Mouse (Mus musculus) hindbrain, embryonic 13.5 days (tissue): Measurements from ENCODE around the gene Acp6. TPM values are rescaled to one million over a fixed set of nuclear protein-coding genes. Genes with fewer than 3 reads are reported as not detected.
"Not testable (repeated sequence)": the region's sequence is repeated elsewhere in the genome, so short reads cannot be mapped to it uniquely, and the experiment has no call there.

ENCODE experiments used
- ATAC-seq: fragments of 200-750 bp; cut with Nextera tagmentation; 2 replicates; pipeline ENCODE4 v1.8.0; 2017; ENCODE audit warnings: moderate TSS enrichment; ENCODE audit not compliant: low FRiP score
- H3K27ac ChIP-seq: fragments of 300-500 bp; sonication (generic); 2 replicates; pipeline ENCODE4 v1.5.1; 2015; ENCODE audit warnings: inconsistent platforms, mild to moderate bottlenecking, moderate library complexity
- H3K27me3 ChIP-seq: fragments of 300-500 bp; sonication (generic); 2 replicates; pipeline ENCODE4 v1.6.1; 2015; ENCODE audit warnings: mild to moderate bottlenecking, inconsistent platforms
- H3K36me3 ChIP-seq: fragments of 300-500 bp; sonication (generic); 2 replicates; pipeline ENCODE4 v1.6.1; 2015; ENCODE audit warnings: mild to moderate bottlenecking, inconsistent platforms
- H3K4me1 ChIP-seq: fragments of 300-500 bp; sonication (generic); replicated peaks from 2 replicates; pipeline ENCODE4 v1.6.1; 2015; ENCODE audit warnings: inconsistent platforms
- H3K4me2 ChIP-seq: fragments of 300-500 bp; sonication (generic); 2 replicates; pipeline ENCODE4 v1.6.1; 2015; ENCODE audit warnings: inconsistent platforms, mild to moderate bottlenecking, moderate library complexity
- H3K4me3 ChIP-seq: fragments of 300-500 bp; sonication (generic); 2 replicates; pipeline ENCODE4 v1.5.1; 2015; ENCODE audit warnings: mild to moderate bottlenecking, inconsistent platforms
- H3K9ac ChIP-seq: fragments of 300-500 bp; sonication (generic); 2 replicates; pipeline ENCODE4 v1.6.1; 2015; ENCODE audit warnings: mild to moderate bottlenecking, inconsistent platforms
- H3K9me3 ChIP-seq: fragments of 300-500 bp; sonication (generic); 2 replicates; pipeline ENCODE4 v1.6.1; 2016; ENCODE audit warnings: inconsistent platforms
- whole genome bisulfite sequencing: fragments of 180-500 bp; shearing (Covaris S2); methylation state at CpG from one replicate; pipeline ENCODE4 v1.1.7; 2015; 5-methylcytosine and 5-hydroxymethylcytosine counted together
- polyA plus RNA-seq: library from polyadenylated mRNA; unstranded; fragments of >200 nt; fragmentation: Nextera tagmentation; extraction: Ambion mirVana; gene quantifications from 2 replicates; pipeline ENCODE4 v1.2.1, GENCODE M21; 2015

Acp6 gene
- polyA plus RNA-seq, result 17.2 and 17.5 TPM in 2 replicates

GRCm38 (mm10) chr3:97158611-97159508, at the start of gene Acp6:
TSS of gene Acp6 (plus strand) at chr3:97158777.
- H3K9ac ChIP-seq, result peak within 1 kb of the TSS; percentile 82
- H3K4me2 ChIP-seq, result peak within 1 kb of the TSS; percentile 79
- ATAC-seq, result peak; percentile 93
- H3K9me3 ChIP-seq, result no peaks in the 10 kb centered on the region
- no peaks in the 10 kb centered on the region for H3K27me3 ChIP-seq
- H3K36me3 ChIP-seq, result no peaks in the 10 kb centered on the region
- H3K4me1 ChIP-seq, result peaks cover 12% of the 10 kb centered on the region
- H3K27ac ChIP-seq, result peak within 1 kb of the TSS; percentile 68
- H3K4me3 ChIP-seq, result peak within 1 kb of the TSS; percentile 68
- WGBS, result 0% methylated on average over 53 of the region's 54 CpGs

GRCm38 (mm10) chr3:97117511-97117910, 41.1 kb upstream of the Acp6 start:
- H3K4me1 ChIP-seq, result no peaks in the 10 kb centered on the region
- H3K4me2 ChIP-seq, result no peak overlapping the region
- H3K27me3 ChIP-seq, result no peaks in the 10 kb centered on the region
- peaks cover 14% of the 10 kb centered on the region for H3K9me3 ChIP-seq
- H3K27ac ChIP-seq, result no peak overlapping the region
- ATAC-seq, result no peak
- no peak overlapping the region for H3K9ac ChIP-seq
- no peak overlapping the region for H3K4me3 ChIP-seq
- WGBS, result 96% methylated on average over 6 of the region's 6 CpGs
- no peaks in the 10 kb centered on the region for H3K36me3 ChIP-seq

- Histone ChIP-seq H3K27me3 (no peaks in the 10 kb centered on the region), H3K9ac (no peak overlapping the region), H3K27ac (no peak overlapping the region), H3K36me3 (no peaks in the 10 kb centered on the region), H3K9me3 (peaks cover 14% of the 10 kb centered on the region), H3K4me1 (no peaks in the 10 kb centered on the region), H3K4me3 (no peak overlapping the region), H3K4me2 (no peak overlapping the region)
- no peak for ATAC-seq
- 59% methylated on average over 12 of the region's 12 CpGs for WGBS
Observed at GRCm38 (mm10) chr3:97118313-97118712, 40.3 kb upstream of the Acp6 start.

- Histone ChIP-seq H3K9ac (no peak overlapping the region), H3K27me3 (no peaks in the 10 kb centered on the region), H3K27ac (no peak overlapping the region), H3K9me3 (no peaks in the 10 kb centered on the region), H3K4me3 (no peak overlapping the region), H3K36me3 (no peaks in the 10 kb centered on the region), H3K4me2 (no peak overlapping the region), H3K4me1 (no peaks in the 10 kb centered on the region)
- 61% methylated on average over 7 of the region's 7 CpGs for WGBS
- no peak for ATAC-seq
Observed at GRCm38 (mm10) chr3:97124193-97124592, 34.4 kb upstream of the Acp6 start.

- no peak for ATAC-seq
- H3K9ac ChIP-seq, result no peak overlapping the region
- WGBS, result 93% methylated on average over 4 of the region's 4 CpGs
Observed at GRCm38 (mm10) chr3:97129410-97129809, 29.2 kb upstream of the Acp6 start.

GRCm38 (mm10) chr3:97137666-97138065, 20.9 kb upstream of the Acp6 start:
- not testable (repeated sequence) for H3K36me3 ChIP-seq, H3K27me3 ChIP-seq, H3K4me1 ChIP-seq, H3K4me2 ChIP-seq, H3K4me3 ChIP-seq, H3K9ac ChIP-seq, ATAC-seq, H3K27ac ChIP-seq
- peaks cover 10% of the 10 kb centered on the region for H3K9me3 ChIP-seq
- 65% methylated on average over 1 of the region's 1 CpGs for WGBS

More at GRCm38 (mm10) chr3:97129410-97129809, 29.2 kb upstream of the Acp6 start:
- Histone ChIP-seq H3K4me2 (no peak overlapping the region), H3K4me1 (no peaks in the 10 kb centered on the region), H3K27me3 (no peaks in the 10 kb centered on the region), H3K4me3 (no peak overlapping the region), H3K9me3 (peaks cover 3% of the 10 kb centered on the region; the same call in 1 of the 2 replicates), H3K36me3 (no peaks in the 10 kb centered on the region), H3K27ac (no peak overlapping the region)

GRCm38 (mm10) chr3:97151092-97151491, 7.5 kb upstream of the Acp6 start:
- ATAC-seq, result no peak
- H3K4me3 ChIP-seq, result no peak overlapping the region

GRCm38 (mm10) chr3:97156431-97156830, 2.1 kb upstream of the Acp6 start:
- H3K9ac ChIP-seq, result no peak overlapping the region
- peaks cover 12% of the 10 kb centered on the region for H3K4me1 ChIP-seq
- no peak overlapping the region for H3K4me3 ChIP-seq
- H3K9me3 ChIP-seq, result no peaks in the 10 kb centered on the region
- no peak for ATAC-seq
- H3K36me3 ChIP-seq, result no peaks in the 10 kb centered on the region
- H3K4me2 ChIP-seq, result no peak overlapping the region
- no peaks in the 10 kb centered on the region for H3K27me3 ChIP-seq
- no peak overlapping the region for H3K27ac ChIP-seq
- WGBS, result 91% methylated on average over 6 of the region's 6 CpGs

More at GRCm38 (mm10) chr3:97151092-97151491, 7.5 kb upstream of the Acp6 start:
- Histone ChIP-seq H3K4me1 (no peaks in the 10 kb centered on the region), H3K4me2 (no peak overlapping the region), H3K27ac (no peak overlapping the region), H3K36me3 (no peaks in the 10 kb centered on the region), H3K27me3 (no peaks in the 10 kb centered on the region), H3K9me3 (no peaks in the 10 kb centered on the region), H3K9ac (no peak overlapping the region)
- WGBS, result 53% methylated on average over 2 of the region's 2 CpGs

GRCm38 (mm10) chr3:97157308-97157707, 1.3 kb upstream of the Acp6 start:
- Histone ChIP-seq H3K27me3 (no peaks in the 10 kb centered on the region), H3K27ac (no peak overlapping the region), H3K9me3 (no peaks in the 10 kb centered on the region), H3K36me3 (no peaks in the 10 kb centered on the region), H3K4me2 (no peak overlapping the region), H3K9ac (no peak overlapping the region), H3K4me3 (no peak overlapping the region), H3K4me1 (peaks cover 12% of the 10 kb centered on the region)
- WGBS, result 82% methylated on average over 1 of the region's 1 CpGs
- no peak for ATAC-seq

- WGBS, result under 1% methylated on average over 17 of the region's 17 CpGs
- H3K36me3 ChIP-seq, result no peaks in the 10 kb centered on the region
- peak overlapping the region; percentile 68 for H3K4me3 ChIP-seq
- H3K4me2 ChIP-seq, result peak overlapping the region; percentile 79
- peaks cover 12% of the 10 kb centered on the region for H3K4me1 ChIP-seq
- no peaks in the 10 kb centered on the region for H3K27me3 ChIP-seq
- peak; percentile 67 for ATAC-seq
- H3K27ac ChIP-seq, result no peak overlapping the region
- H3K9ac ChIP-seq, result peak overlapping the region; percentile 82; the same call in 1 of the 2 replicates
- H3K9me3 ChIP-seq, result no peaks in the 10 kb centered on the region
Observed at GRCm38 (mm10) chr3:97157958-97158599, 498 bp upstream of the Acp6 start.

GRCm38 (mm10) chr3:97159509-97159850, 903 bp downstream of the Acp6 start:
- 9% methylated on average over 6 of the region's 6 CpGs for WGBS
- no peak overlapping the region; the same call in 1 of the 2 replicates for H3K27ac ChIP-seq

GRCm38 (mm10) chr3:97159986-97160385, 1.4 kb downstream of the Acp6 start:
- Histone ChIP-seq H3K4me3 (no peak overlapping the region), H3K27me3 (no peaks in the 10 kb centered on the region), H3K4me2 (peak overlapping the region; percentile 79; the same call in 1 of the 2 replicates), H3K27ac (no peak overlapping the region), H3K9me3 (no peaks in the 10 kb centered on the region), H3K36me3 (no peaks in the 10 kb centered on the region), H3K4me1 (peaks cover 12% of the 10 kb centered on the region), H3K9ac (no peak overlapping the region)
- ATAC-seq, result no peak
- WGBS, result 84% methylated on average over 2 of the region's 2 CpGs

More at GRCm38 (mm10) chr3:97159509-97159850, 903 bp downstream of the Acp6 start:
- Histone ChIP-seq H3K36me3 (no peaks in the 10 kb centered on the region), H3K27me3 (no peaks in the 10 kb centered on the region), H3K4me3 (peak overlapping the region; percentile 68), H3K9ac (peak overlapping the region; percentile 82), H3K9me3 (no peaks in the 10 kb centered on the region), H3K4me1 (peaks cover 12% of the 10 kb centered on the region), H3K4me2 (peak overlapping the region; percentile 79)
- ATAC-seq, result no peak
